Mouse (Mus musculus) kidney, adult 18-20 months (tissue): Measurements from ENCODE around the gene Cbr1.
"Not testable (repeated sequence)": the region's sequence is repeated elsewhere in the genome, so short reads cannot be mapped to it uniquely, and the experiment has no call there.

Experiments
- DNase-seq: peaks from one replicate; pipeline ENCODE4 v3.0.0; 2021

The Cbr1 gene

GRCm38 (mm10) chr16:93599461-93599860 lies 6.2 kb upstream of the Cbr1 start:
- no peak for DNase-seq

DNA sequence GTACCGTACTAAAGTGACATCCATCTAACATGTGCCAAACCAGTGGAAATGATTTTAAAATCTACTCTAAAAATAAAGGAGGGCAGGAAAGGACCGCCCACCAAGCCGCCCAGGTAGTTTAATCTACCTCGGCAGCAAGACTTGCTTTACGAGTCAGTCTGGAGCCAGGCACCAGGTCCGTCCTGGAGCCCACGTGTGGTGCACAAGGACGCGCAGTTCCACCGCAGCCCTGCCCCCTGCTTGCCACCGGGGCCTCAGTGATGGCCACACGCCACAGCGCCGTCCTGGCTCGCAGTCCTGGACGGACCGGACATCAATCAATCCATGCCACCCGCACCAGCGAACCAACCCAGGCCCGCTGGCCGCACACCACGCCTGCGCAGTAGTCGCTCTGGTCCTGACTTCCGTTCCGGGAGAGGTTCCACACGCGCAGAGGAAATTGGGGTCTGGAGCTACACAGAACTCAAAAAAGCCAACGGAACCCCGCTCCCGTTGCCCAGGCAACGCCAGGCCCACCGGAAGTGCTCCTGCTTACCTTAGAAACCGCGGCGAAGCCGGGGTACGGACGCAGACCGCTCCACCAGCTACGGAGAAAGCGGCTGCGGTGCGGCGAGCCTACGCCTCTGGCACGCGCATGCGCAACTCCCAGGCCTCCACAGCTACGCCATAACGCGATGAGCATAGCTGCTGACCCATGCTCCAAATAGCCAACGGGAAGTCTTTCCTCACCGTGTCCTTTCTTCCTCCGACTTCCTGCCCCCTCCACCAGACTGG lies 2.0 kb upstream of the Cbr1 start, which contains the start of gene Setd4:
Gene Setd4, minus strand, starts transcription at position 625 of the 774 bp plus-strand sequence.
- peak; percentile 97 for DNase-seq

DNA sequence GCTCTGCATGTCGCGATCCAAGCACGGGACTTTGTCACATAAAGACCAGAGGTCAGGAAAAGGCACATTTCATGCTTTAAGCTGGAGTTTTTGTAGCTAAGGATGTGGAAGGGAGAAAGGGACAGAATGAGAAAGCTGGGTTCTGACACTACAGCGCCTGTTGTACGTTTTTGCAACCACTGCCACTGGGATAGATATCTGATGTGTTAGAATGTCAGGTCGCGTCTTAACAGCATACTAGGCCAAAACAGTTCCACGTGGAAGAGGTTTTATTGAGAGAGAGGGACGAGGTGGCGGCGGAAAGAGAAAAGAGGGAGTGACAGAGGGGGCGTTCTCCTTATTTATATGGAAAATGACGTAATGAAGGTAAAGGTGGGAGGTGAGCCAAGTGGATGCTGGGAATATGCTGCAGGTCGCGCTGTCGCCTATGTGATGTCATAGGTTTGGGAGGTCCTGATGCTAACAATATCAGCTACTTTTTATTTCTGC lies 1.1 kb upstream of the Cbr1 start:
- peak; percentile 22 for DNase-seq

GRCm38 (mm10) chr16:93606146-93606545 lies 493 bp downstream of the Cbr1 start:
- no peak for DNase-seq

- DNase-seq: peak; percentile 91
Measured at GRCm38 (mm10) chr16:93607669-93608101, 2.0 kb downstream of the Cbr1 start.

- DNase-seq: no peak
Measured at GRCm38 (mm10) chr16:93608731-93609130, 3.1 kb downstream of the Cbr1 start.

DNA sequence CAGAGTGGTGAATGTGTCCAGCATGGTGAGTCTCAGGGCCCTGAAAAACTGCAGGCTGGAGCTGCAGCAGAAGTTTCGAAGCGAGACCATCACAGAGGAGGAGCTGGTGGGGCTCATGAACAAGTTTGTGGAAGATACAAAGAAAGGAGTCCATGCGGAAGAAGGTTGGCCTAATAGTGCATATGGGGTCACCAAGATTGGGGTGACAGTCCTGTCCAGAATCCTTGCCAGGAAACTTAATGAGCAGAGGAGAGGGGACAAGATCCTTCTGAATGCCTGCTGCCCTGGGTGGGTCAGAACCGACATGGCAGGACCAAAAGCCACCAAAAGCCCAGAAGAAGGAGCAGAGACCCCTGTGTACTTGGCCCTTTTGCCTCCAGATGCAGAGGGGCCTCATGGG lies 4.1 kb downstream of the Cbr1 start:
- no peak for DNase-seq

GRCm38 (mm10) chr16:93610961-93611360 lies 5.3 kb downstream of the Cbr1 start:
- no peak for DNase-seq

DNA sequence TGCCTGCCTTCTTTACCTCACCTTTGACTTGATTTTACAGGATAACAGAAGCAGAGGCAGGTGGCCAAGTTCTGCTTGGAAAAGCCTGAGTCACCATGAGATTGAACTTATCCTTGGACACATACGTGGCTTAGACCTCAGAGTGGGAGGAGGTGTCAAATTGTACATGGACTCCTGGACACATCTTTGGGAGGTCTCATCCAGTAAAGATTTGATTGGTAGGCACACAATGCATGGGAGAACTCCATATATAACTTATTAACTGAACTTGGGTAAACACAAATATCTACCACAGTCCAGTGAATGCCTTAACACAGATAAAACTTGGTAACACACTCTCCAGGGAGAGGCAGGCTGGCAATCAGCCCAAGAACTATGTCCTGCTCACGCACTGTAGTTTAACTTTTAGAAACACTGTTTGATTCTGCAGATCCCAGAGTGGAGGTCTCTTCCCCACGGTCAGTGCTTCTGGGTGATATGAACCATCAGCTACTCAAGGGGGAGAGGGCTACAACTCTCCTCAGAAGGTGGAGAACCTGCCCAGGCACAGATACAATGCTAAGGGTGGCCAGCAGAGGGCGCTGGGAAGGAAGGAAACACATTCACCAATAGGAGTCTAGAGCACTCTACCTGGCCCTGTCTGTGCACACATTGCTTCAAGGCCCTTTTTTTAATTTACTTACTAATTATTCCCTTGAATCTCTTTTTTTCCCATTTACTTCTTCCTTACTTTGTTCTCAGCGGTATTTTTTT lies 9.6 kb downstream of the Cbr1 start:
- DNase-seq: peak; percentile 84

GRCm38 (mm10) chr16:93623759-93624158 lies 18.1 kb downstream of the Cbr1 start:
- DNase-seq: not testable (repeated sequence)

- DNase-seq: no peak
Measured at GRCm38 (mm10) chr16:93624671-93625070, 19.0 kb downstream of the Cbr1 start.

- DNase-seq: peak; percentile 49
Measured at GRCm38 (mm10) chr16:93626745-93627144, 21.1 kb downstream of the Cbr1 start.

DNA sequence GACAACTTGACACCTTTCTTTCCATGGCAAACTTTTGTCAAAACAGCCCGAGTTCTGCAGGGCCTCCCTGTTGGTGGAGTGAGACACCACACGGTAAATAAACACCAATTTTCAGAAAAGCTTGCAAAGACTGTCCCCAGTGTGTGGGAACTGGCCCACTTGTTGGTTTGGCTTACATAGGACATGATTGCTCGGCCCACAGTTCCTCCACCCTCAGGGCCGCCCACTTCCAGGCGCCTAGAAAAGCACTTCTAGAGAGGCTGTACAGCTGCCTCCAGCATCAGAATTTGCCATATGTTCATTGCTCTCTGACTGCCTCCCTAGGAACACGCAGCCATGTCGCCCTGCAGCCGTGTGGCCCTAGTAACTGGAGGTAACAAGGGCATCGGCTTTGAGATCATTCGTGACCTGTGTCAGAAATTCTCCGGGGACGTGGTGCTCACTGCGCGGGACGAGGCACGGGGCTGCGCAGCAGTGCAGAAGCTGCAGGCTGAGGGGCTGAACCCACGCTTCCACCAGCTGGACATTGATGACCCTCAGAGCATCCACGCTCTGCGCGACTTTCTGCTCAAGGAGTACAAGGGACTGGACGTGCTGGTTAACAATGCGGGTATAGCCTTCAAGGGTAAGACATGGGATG lies 22.2 kb downstream of the Cbr1 start, which contains the start of gene Gm5678:
Gene Gm5678, plus strand, starts transcription at position 337 of the 640 bp plus-strand sequence.
- no peak for DNase-seq

DNA sequence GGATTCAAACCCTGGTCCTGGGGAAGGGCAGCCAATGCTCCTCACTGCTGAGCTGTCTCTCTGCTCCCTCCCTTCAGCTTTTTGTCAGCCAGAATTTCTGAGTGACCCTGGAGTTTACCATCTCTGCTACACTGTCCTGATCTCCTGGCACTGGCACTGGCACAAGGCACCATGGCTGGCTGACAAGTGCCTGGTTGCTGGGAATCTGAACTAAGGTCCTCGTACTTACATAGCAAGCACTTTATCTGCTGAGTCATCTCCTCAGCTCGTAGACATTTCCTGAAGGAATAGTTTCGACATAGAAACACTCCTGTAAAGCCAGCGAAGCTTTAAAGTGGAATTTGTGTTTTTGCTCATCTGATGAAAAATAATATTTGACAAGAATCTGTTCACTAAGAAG lies 38.4 kb downstream of the Cbr1 start:
- no peak for DNase-seq

DNA sequence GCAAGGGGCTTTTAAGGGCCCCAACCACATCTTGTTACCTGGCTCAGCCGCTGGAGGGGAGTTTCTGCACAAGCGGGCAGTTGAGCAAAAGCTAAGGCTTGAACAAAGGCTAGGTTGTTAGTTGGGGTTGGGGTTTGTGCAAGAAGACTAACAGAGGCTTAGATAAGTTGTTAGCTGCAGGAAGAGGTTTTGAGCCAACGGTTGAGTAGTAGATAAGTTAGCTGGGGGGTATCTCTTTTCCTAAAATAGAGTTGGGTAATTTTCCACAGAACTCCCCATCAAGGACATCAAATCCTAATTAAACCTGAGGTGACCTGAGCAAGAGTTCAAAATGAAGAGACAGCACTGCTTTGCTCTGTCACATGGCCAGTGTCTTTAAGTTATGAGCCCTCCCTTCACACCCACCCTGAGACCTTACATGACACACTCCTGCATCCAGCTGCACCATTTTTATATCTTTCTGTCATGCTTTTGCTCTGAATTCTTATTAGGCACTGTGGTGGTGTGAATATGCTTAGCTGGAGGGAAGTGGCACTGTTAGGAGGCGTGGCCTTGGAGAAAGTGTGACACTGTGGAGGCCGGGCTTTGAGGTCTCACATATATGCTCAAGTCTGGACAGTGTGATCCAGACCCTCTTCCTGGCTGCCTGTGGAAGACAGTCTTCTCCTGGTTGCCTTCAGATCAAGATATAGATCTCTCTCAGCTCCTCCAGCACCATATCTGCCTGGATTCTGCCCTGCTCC lies 43.0 kb downstream of the Cbr1 start:
- DNase-seq: no peak
